Mouse (Mus musculus) layer of hippocampus, adult 2 months (tissue): ENCODE measurements around the gene Zbtb3. TPM values are rescaled to one million over a fixed set of nuclear protein-coding genes. Genes with fewer than 3 reads are reported as not detected.

Experiments
- DNase-seq, 2 experiments: peaks; one replicate each; pipeline ENCODE4 v3.0.0; 2022; ENCODE audit warnings: low spot score in 2 of 2
- H3K27ac ChIP-seq: fragments of 200-600 bp; 2 replicates; pipeline ENCODE4 v1.8.1; 2022
- H3K4me3 ChIP-seq: fragments of 200-600 bp; 2 replicates; pipeline ENCODE4 v1.8.1; 2022; ENCODE audit warnings: mild to moderate bottlenecking
- CTCF ChIP-seq: fragments of 200-600 bp; conservative IDR thresholded peaks from 2 replicates; pipeline ENCODE4 v1.8.1; 2022; ENCODE audit warnings: antibody characterized with exemption, mild to moderate bottlenecking, moderate library complexity
- long read RNA-seq, 2 experiments: library from polyadenylated mRNA; stranded (forward); transcript quantifications; one replicate each; pipeline ENCODE4 v2.0.0; 2021; ENCODE audit warnings: borderline mapping rate in 2 of 2
- total RNA-seq, 2 experiments: library from RNA; stranded (reverse); gene quantifications; 2 replicates each; pipeline ENCODE4 v1.2.3; 2021

Zbtb3 gene
- 1 to 10 TPM; 5.8 to 6.5 TPM for total RNA-seq
- long read RNA-seq, experiment 1, transcript Zbtb3-201 (2 exons, 2,004 nt): major isoform, 6 of 7 reads
- long read RNA-seq, experiment 1, partial matches to known transcripts: 0 of 7 reads
- long read RNA-seq, experiment 1, other reads (novel, unspliced or antisense): 1 of 7 reads
- long read RNA-seq, experiment 2, partial matches to known transcripts: 0 of 3 reads
- long read RNA-seq, experiment 2, other reads (novel, unspliced or antisense): 1 of 3 reads

- peak within 1 kb of the TSS; percentile 90 for H3K27ac ChIP-seq
- no peak for TF ChIP-seq CTCF
- DNase-seq: peak; percentile 91 to 98
- H3K4me3 ChIP-seq: peak within 1 kb of the TSS; percentile 64
Measured at GRCm38 (mm10) chr19:8802130-8802821, at the start of gene Zbtb3. TSS of gene Zbtb3 (plus strand) at chr19:8802555.

GRCm38 (mm10) chr19:8755652-8756051 lies 46.7 kb upstream of the Zbtb3 start:
- TF ChIP-seq CTCF: no peak
- Histone ChIP-seq H3K4me3 (no peak overlapping the region), H3K27ac (no peak overlapping the region)
- DNase-seq: no peak

GRCm38 (mm10) chr19:8756635-8757387 lies 45.5 kb upstream of the Zbtb3 start, which contains the start of gene Nxf1:
TSS of gene Nxf1 (plus strand) at chr19:8757073.
- peak; percentile 89 for DNase-seq
- Histone ChIP-seq H3K4me3 (peak within 1 kb of the TSS; percentile 89), H3K27ac (peak within 1 kb of the TSS; percentile 91)
- TF ChIP-seq CTCF: 0 out of 2 replicates have a peak, but pooled peaks have one; percentile 16

- Histone ChIP-seq H3K4me3 (peak overlapping the region; percentile 89), H3K27ac (peak overlapping the region; percentile 91)
- DNase-seq: no peak
- no peak for TF ChIP-seq CTCF
Measured at GRCm38 (mm10) chr19:8757471-8757998, 44.8 kb upstream of the Zbtb3 start.

GRCm38 (mm10) chr19:8758899-8759298 lies 43.5 kb upstream of the Zbtb3 start:
- no peak for TF ChIP-seq CTCF

GRCm38 (mm10) chr19:8760757-8761156 lies 41.6 kb upstream of the Zbtb3 start:
- Histone ChIP-seq H3K4me3 (no peak overlapping the region), H3K27ac (no peak overlapping the region)
- peak; percentile 42 for TF ChIP-seq CTCF
- DNase-seq: no peak

More at GRCm38 (mm10) chr19:8758899-8759298, 43.5 kb upstream of the Zbtb3 start:
- DNase-seq: no peak
- no peak overlapping the region for H3K4me3 ChIP-seq
- H3K27ac ChIP-seq: no peak overlapping the region

GRCm38 (mm10) chr19:8763276-8763675 lies 39.1 kb upstream of the Zbtb3 start:
- DNase-seq: no peak
- Histone ChIP-seq H3K4me3 (no peak overlapping the region), H3K27ac (no peak overlapping the region)
- no peak for TF ChIP-seq CTCF

GRCm38 (mm10) chr19:8765562-8765961 lies 36.8 kb upstream of the Zbtb3 start:
- DNase-seq: no peak
- H3K27ac ChIP-seq: no peak overlapping the region
- TF ChIP-seq CTCF: no peak
- H3K4me3 ChIP-seq: no peak overlapping the region

- peak; percentile 45 for TF ChIP-seq CTCF
- Histone ChIP-seq H3K27ac (peak within 1 kb of the TSS; percentile 96), H3K4me3 (peak within 1 kb of the TSS; percentile 97)
- peak; percentile 86 to 87 for DNase-seq
Measured at GRCm38 (mm10) chr19:8770567-8771270, 31.6 kb upstream of the Zbtb3 start, which contains the start of gene Tmem223. TSS of gene Tmem223 (plus strand) at chr19:8770996.

GRCm38 (mm10) chr19:8772996-8773395 lies 29.4 kb upstream of the Zbtb3 start:
- no peak for DNase-seq
- Histone ChIP-seq H3K4me3 (no peak overlapping the region; the same call in 1 of the 2 replicates), H3K27ac (peak overlapping the region; percentile 33; the same call in 1 of the 2 replicates)
- TF ChIP-seq CTCF: no peak

- no peak for TF ChIP-seq CTCF
- H3K4me3 ChIP-seq: peak overlapping the region; percentile 95; the same call in 1 of the 2 replicates
- peak overlapping the region; percentile 33; the same call in 1 of the 2 replicates for H3K27ac ChIP-seq
- no peak for DNase-seq
Measured at GRCm38 (mm10) chr19:8773409-8773808, 28.9 kb upstream of the Zbtb3 start.
